Mouse (Mus musculus) c-Kit-positive CD71-positive TER-119-positive erythroid progenitor cells, embryonic 14.5 days (primary cell): ENCODE data around the gene Polr3b.

Source experiments
- DNase-seq: peaks from one replicate; pipeline ENCODE4 v3.0.0-alpha.2; 2013; ENCODE audit warnings: low spot score

The Polr3b gene

GRCm38 (mm10) chr10:84760118-84761111, 138.3 kb downstream of the Polr3b start:
- no peak for DNase-seq

- no peak for DNase-seq
These were observed 146.7 kb downstream of the Polr3b start for GRCm38 (mm10) chr10:84768766-84769165.

- DNase-seq, result no peak
These were observed 150.5 kb downstream of the Polr3b start for GRCm38 (mm10) chr10:84772380-84773130.

- DNase-seq, result no peak
These were observed 151.8 kb downstream of the Polr3b start for GRCm38 (mm10) chr10:84773889-84774288.

DNA sequence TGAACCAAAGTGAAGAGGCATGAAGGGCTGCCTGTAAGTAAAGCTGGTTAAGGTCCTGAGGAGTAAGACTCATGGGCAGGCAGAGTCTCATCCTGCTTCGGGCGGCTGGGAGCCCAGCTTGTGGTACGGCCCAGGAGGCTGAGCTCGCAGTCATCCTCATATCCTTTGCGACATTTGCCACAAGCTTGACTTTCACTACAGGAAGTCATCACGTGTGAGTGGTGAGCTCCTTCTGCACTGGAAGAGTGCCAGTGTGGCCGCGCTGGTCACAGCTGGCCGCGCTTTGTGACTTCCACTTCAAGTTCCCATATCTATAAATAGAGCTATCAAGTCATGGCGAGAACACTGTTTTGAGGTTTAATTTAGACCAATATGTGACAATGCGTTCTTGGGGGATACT, 152.5 kb downstream of the Polr3b start:
- DNase-seq, result no peak
